Mouse (Mus musculus): Measurements from ENCODE around the gene Skor1.

GRCm38 (mm10) chr9:63108580-63108979 is 40.2 kb downstream of the Skor1 start:
- TF ChIP-seq USF1 (IDR thresholded peaks at IDR 0.05; ENCODE audit: low read depth) = no peak
- no peak for TF ChIP-seq POLR2A (IDR thresholded peaks at IDR 0.05; ENCODE audit: insufficient read length, low read depth)
- TF ChIP-seq TCF12 (IDR thresholded peaks at IDR 0.05; ENCODE audit: insufficient read depth, poor library complexity, severe bottlenecking) = no peak
- TF ChIP-seq MAX (IDR thresholded peaks at IDR 0.05; ENCODE audit: low read depth) = no peak
- no peak for TF ChIP-seq MYOG (IDR thresholded peaks at IDR 0.05; ENCODE audit: control insufficient read depth in 1 of 3, insufficient read depth in 1 of 3, insufficient read length in 2 of 3, low read depth in 2 of 3)
- no peak for TF ChIP-seq E2F4 (IDR thresholded peaks at IDR 0.05; ENCODE audit: insufficient read depth)
- no peak for TF ChIP-seq CEBPB (IDR thresholded peaks at IDR 0.05; ENCODE audit: insufficient read depth, poor library complexity, severe bottlenecking)
- no peak for TF ChIP-seq POLR2AphosphoS2 (IDR thresholded peaks at IDR 0.05; ENCODE audit: insufficient read length, low read depth)
- no peak for TF ChIP-seq MYOD1 (IDR thresholded peaks at IDR 0.05; ENCODE audit: control insufficient read depth in 1 of 3, insufficient read length in 2 of 3, low read depth in 2 of 3)
- no peak for TF ChIP-seq REST (IDR thresholded peaks at IDR 0.05; ENCODE audit: insufficient read depth, insufficient read length)

Data from myocyte (in vitro differentiated cells).